Mouse (Mus musculus): Measurements from ENCODE around the gene Rnf135.

DNA sequence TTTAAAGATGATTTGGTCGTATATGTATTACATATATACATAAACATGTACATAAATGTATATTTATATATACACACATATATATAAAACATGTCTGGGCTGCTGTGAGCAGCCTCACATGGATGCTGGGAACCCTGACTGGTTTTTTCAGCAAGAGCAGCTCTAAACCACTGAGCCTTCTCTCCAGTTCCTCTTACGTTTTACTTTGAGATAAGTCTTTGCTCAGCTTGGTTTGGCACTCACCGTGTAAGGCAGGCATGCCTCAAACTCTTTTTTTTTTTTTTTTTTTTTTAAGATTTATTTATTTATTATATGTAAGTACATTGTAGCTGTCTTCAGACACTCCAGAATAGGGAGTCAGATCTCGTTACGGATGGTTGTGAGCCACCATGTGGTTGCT, 33.1 kb upstream of the Rnf135 start:
- no peak for TF ChIP-seq POLR2A (IDR thresholded peaks at IDR 0.05; ENCODE audit: borderline replicate concordance, insufficient read depth, low read length)
- no peak for TF ChIP-seq CTCF (IDR thresholded peaks at IDR 0.05; ENCODE audit: borderline replicate concordance, insufficient read depth, low read depth, low read length)
